ENCODE assay signal across 33 mouse cellular contexts in genomic region chr10:80453601-80454000, GRCm38 (mm10). TPM values are rescaled to one million over a fixed set of nuclear protein-coding genes. Genes with fewer than 3 reads are reported as not detected.
A peak's percentile ranks its signal among the peaks of the same experiment; 100 is the strongest.
DNase-seq lines count a peak whose midpoint lies in the region; ATAC-seq and TF ChIP-seq lines count a peak whose summit lies in the region.
"Had no signal": no experiment of that assay in that cellular context is flagged by ENCODE, and none has a peak within 500 bp of the region (broad histone marks: within the 10 kb centered on the region; RNA-seq: fewer than 3 reads in every experiment).

No protein-coding gene starts in this region.

- H3K4me3 ChIP-seq in heart, embryonic 10.5 days = no peak overlapping the region
- no peak overlapping the region for H3K4me3 ChIP-seq in hindbrain, embryonic 11.5 days (ENCODE audit: low read depth, low read length)
- H3K4me3 ChIP-seq in hindbrain, postnatal 0 days (ENCODE audit: low read length) = no peak overlapping the region
- no peak overlapping the region for H3K4me3 ChIP-seq in liver, embryonic 14.5 days (ENCODE audit: insufficient read depth in 1 of 2, low read depth in 2 of 2, low read length in 2 of 2)
- H3K4me3 ChIP-seq: embryonic facial prominence, embryonic 10.5 days; embryonic facial prominence, embryonic 15.5 days; forebrain, embryonic 15.5 days; heart, adult 2 months; hindbrain, embryonic 12.5 days; kidney, embryonic 15.5 days; layer of hippocampus, adult 2 months; left cerebral cortex, adult 2 months; megakaryocyte, embryonic 14.5 days had no signal

- peak overlapping the region; percentile 57; the same call in 1 of the 2 replicates for H3K27ac ChIP-seq in heart, embryonic 10.5 days
- 0 out of 2 replicates have a peak overlapping the region, but pooled peaks have one; percentile 10 for H3K27ac ChIP-seq in hindbrain, embryonic 11.5 days (ENCODE audit: low read depth, low read length)
- no peak overlapping the region for H3K27ac ChIP-seq in hindbrain, postnatal 0 days
- no peak overlapping the region for H3K27ac ChIP-seq in liver, embryonic 14.5 days
- H3K27ac ChIP-seq: embryonic facial prominence, embryonic 10.5 days; embryonic facial prominence, embryonic 15.5 days; forebrain, embryonic 15.5 days; heart, adult 2 months; hindbrain, embryonic 12.5 days; kidney, embryonic 15.5 days; layer of hippocampus, adult 2 months; left cerebral cortex, adult 2 months had no signal

- WGBS in heart, embryonic 10.5 days = 38% methylated on average over 10 of the region's 10 CpGs
- WGBS in hindbrain, embryonic 11.5 days = 63% methylated on average over 10 of the region's 10 CpGs
- 63% methylated on average over 10 of the region's 10 CpGs for WGBS in hindbrain, postnatal 0 days
- 45% methylated on average over 10 of the region's 10 CpGs for WGBS in liver, embryonic 14.5 days (ENCODE audit: insufficient replicate concordance)

- TF ChIP-seq EP300 in liver, embryonic 14.5 days (IDR thresholded peaks at IDR 0.05; ENCODE audit: low read depth) = no peak

- no peaks in the 10 kb centered on the region for H3K36me3 ChIP-seq in heart, embryonic 10.5 days
- H3K36me3 ChIP-seq in hindbrain, embryonic 11.5 days (ENCODE audit: control insufficient read depth, insufficient read depth, low read length) = no peaks in the 10 kb centered on the region
- H3K36me3 ChIP-seq in hindbrain, postnatal 0 days (ENCODE audit: insufficient read depth, low read length) = no peaks in the 10 kb centered on the region
- no peaks in the 10 kb centered on the region for H3K36me3 ChIP-seq in liver, embryonic 14.5 days (replicated peaks; ENCODE audit: control insufficient read depth, insufficient read depth, low read depth)
- H3K36me3 ChIP-seq: embryonic facial prominence, embryonic 10.5 days; embryonic facial prominence, embryonic 15.5 days; forebrain, embryonic 15.5 days; G1E; hindbrain, embryonic 12.5 days; kidney, embryonic 15.5 days had no signal

- peak; percentile 89 for DNase-seq in heart, embryonic 10.5 days (ENCODE audit: low spot score)
- DNase-seq in heart, adult 18-20 months = no peak
- DNase-seq in hindbrain, embryonic 11.5 days (ENCODE audit: low spot score) = no peak
- no peak for DNase-seq in hindbrain, postnatal 0 days (ENCODE audit: low spot score)
- no peak for DNase-seq in liver, embryonic 14.5 days (ENCODE audit: low read depth in 3 of 3, low spot score in 3 of 3)
- no peak for DNase-seq in thymus, postnatal 10 days (ENCODE audit: low spot score in 2 of 2)
- DNase-seq: adrenal gland, postnatal 10 days; cerebellum, adult 8-10 months; cerebellum, postnatal 25 days; gastrocnemius, postnatal 36 days; heart, adult 2 months; kidney, adult 11 months; kidney, postnatal 36 days; lung, adult 18-20 months; lung, postnatal 4 days; midbrain, embryonic 14.5 days; thymus, postnatal 36 days had no signal

- H3K27me3 ChIP-seq in heart, embryonic 10.5 days (ENCODE audit: insufficient read depth, poor library complexity, severe bottlenecking) = peaks cover 29% of the 10 kb centered on the region; the same call in 1 of the 2 replicates
- H3K27me3 ChIP-seq in hindbrain, embryonic 11.5 days (ENCODE audit: control insufficient read depth, insufficient read depth, low read length) = no peaks in the 10 kb centered on the region; the same call in 1 of the 2 replicates
- no peaks in the 10 kb centered on the region for H3K27me3 ChIP-seq in hindbrain, postnatal 0 days (ENCODE audit: insufficient read depth, low read length)
- no peaks in the 10 kb centered on the region; the same call in 1 of the 2 replicates for H3K27me3 ChIP-seq in liver, embryonic 14.5 days (ENCODE audit: control insufficient read depth, insufficient read depth, low read length)

- ATAC-seq in hindbrain, embryonic 11.5 days (ENCODE audit: low FRiP score) = no peak
- ATAC-seq in hindbrain, postnatal 0 days = no peak
- peak; percentile 26; the same call in 1 of the 2 replicates for ATAC-seq in erythroblast, adult 5-6 weeks (replicated peaks; ENCODE audit: low FRiP score, poor library complexity, severe bottlenecking)
- ATAC-seq in liver, embryonic 14.5 days (ENCODE audit: insufficient read depth) = peak; percentile 57; the same call in 1 of the 2 replicates
- ATAC-seq: forebrain, embryonic 15.5 days; lung, postnatal 0 days had no signal

- no peak overlapping the region for H3K9ac ChIP-seq in hindbrain, embryonic 11.5 days (ENCODE audit: low read depth, low read length)
- no peak overlapping the region for H3K9ac ChIP-seq in hindbrain, postnatal 0 days (replicated peaks; ENCODE audit: low read length)
- no peak overlapping the region for H3K9ac ChIP-seq in liver, embryonic 14.5 days (replicated peaks)
- H3K9ac ChIP-seq: embryonic facial prominence, embryonic 15.5 days; forebrain, embryonic 15.5 days; hindbrain, embryonic 12.5 days; kidney, embryonic 15.5 days had no signal

- H3K4me1 ChIP-seq in heart, embryonic 10.5 days = peaks cover 33% of the 10 kb centered on the region
- H3K4me1 ChIP-seq in hindbrain, embryonic 11.5 days (replicated peaks; ENCODE audit: control insufficient read depth, insufficient read depth, low read length) = no peaks in the 10 kb centered on the region
- no peaks in the 10 kb centered on the region; the same call in 1 of the 2 replicates for H3K4me1 ChIP-seq in hindbrain, postnatal 0 days (ENCODE audit: insufficient read depth, low read length)
- peaks cover 6 to 7% of the 10 kb centered on the region in 2 experiments for H3K4me1 ChIP-seq in liver, embryonic 14.5 days (replicated peaks; ENCODE audit: control insufficient read depth in 2 of 2, insufficient read depth in 2 of 2, low read length in 1 of 2)
- H3K4me1 ChIP-seq: forebrain, embryonic 15.5 days; hindbrain, embryonic 12.5 days had no signal

- no peaks in the 10 kb centered on the region for H3K9me3 ChIP-seq in heart, embryonic 10.5 days
- no peaks in the 10 kb centered on the region for H3K9me3 ChIP-seq in hindbrain, embryonic 11.5 days (ENCODE audit: control insufficient read depth, low read length)
- H3K9me3 ChIP-seq in hindbrain, postnatal 0 days (ENCODE audit: low read length) = no peaks in the 10 kb centered on the region
- no peaks in the 10 kb centered on the region for H3K9me3 ChIP-seq in liver, embryonic 14.5 days (ENCODE audit: control insufficient read depth, low read length)
- H3K9me3 ChIP-seq: embryonic facial prominence, embryonic 10.5 days; embryonic facial prominence, embryonic 15.5 days; forebrain, embryonic 15.5 days; G1E; hindbrain, embryonic 12.5 days; kidney, embryonic 15.5 days had no signal

- no peak overlapping the region for H3K4me2 ChIP-seq in hindbrain, embryonic 11.5 days (replicated peaks; ENCODE audit: low read depth, low read length)
- no peak overlapping the region for H3K4me2 ChIP-seq in hindbrain, postnatal 0 days (ENCODE audit: low read depth, low read length)
- H3K4me2 ChIP-seq in liver, embryonic 14.5 days (ENCODE audit: low read depth) = no peak overlapping the region
- H3K4me2 ChIP-seq: embryonic facial prominence, embryonic 15.5 days; forebrain, embryonic 15.5 days; hindbrain, embryonic 12.5 days; kidney, embryonic 15.5 days had no signal

- no peak for TF ChIP-seq CTCF in hindbrain, postnatal 0 days (IDR thresholded peaks at IDR 0.05; ENCODE audit: low read depth)
- TF ChIP-seq CTCF in liver, embryonic 14.5 days (IDR thresholded peaks at IDR 0.05; ENCODE audit: low read depth) = no peak

RNA-seq across cellular contexts. Expression of gene Tcf3, which starts 20.2 kb away (rescaled TPM):
- polyA plus RNA-seq in heart, embryonic 10.5 days (2016; fragmentation: Nextera tagmentation; extraction: Ambion mirVana) = 80.6 and 140 TPM in 2 replicates
- total RNA-seq in heart, adult 18-20 months (2021) = 10 to 100 TPM; 15.6 to 17.3 TPM
- polyA plus RNA-seq in hindbrain, embryonic 11.5 days (2014; fragmentation: Nextera tagmentation; extraction: Ambion mirVana) = 110 and 130 TPM in 2 replicates
- 132 TPM in 2 replicates for total RNA-seq in hindbrain, postnatal 0 days (2014; rRNA removed)
- polyA plus RNA-seq in hindbrain, postnatal 0 days (2015; fragmentation: Nextera tagmentation; extraction: Ambion mirVana) = 36.2 and 36.4 TPM in 2 replicates
- total RNA-seq in erythroblast, adult 5-6 weeks (2015; ENCODE audit: low replicate concordance) = 30.7 and 31.1 TPM in 2 replicates
- total RNA-seq in erythroblast, adult 5-6 weeks (2017; ENCODE audit: low replicate concordance) = 27.9 and 39.6 TPM in 2 replicates
- 54.7 and 74.7 TPM in 2 replicates for polyA plus RNA-seq in liver, embryonic 14.5 days (2012; rRNA removed)
- 41.9 and 55.4 TPM in 2 replicates for polyA plus RNA-seq in liver, embryonic 14.5 days (2014; fragmentation: Nextera tagmentation; extraction: Ambion mirVana)

RNA-seq across cellular contexts. Expression of gene Onecut3, which starts 41.0 kb away (rescaled TPM):
- 0.44 TPM in 1 of 2 replicates, not detected in the other for polyA plus RNA-seq in heart, embryonic 10.5 days (2016; fragmentation: Nextera tagmentation; extraction: Ambion mirVana)
- total RNA-seq in heart, adult 18-20 months (2021) = under 1 TPM in 1 of 2 experiments, not detected in 1; 0.05 TPM
- 2.1 and 3.5 TPM in 2 replicates for polyA plus RNA-seq in hindbrain, embryonic 11.5 days (2014; fragmentation: Nextera tagmentation; extraction: Ambion mirVana)
- total RNA-seq in hindbrain, postnatal 0 days (2014; rRNA removed) = 2.5 and 5.0 TPM in 2 replicates
- 0.57 and 0.74 TPM in 2 replicates for polyA plus RNA-seq in hindbrain, postnatal 0 days (2015; fragmentation: Nextera tagmentation; extraction: Ambion mirVana)
- total RNA-seq in erythroblast, adult 5-6 weeks (2015; ENCODE audit: low replicate concordance) = not detected in 2 replicates
- not detected in 2 replicates for total RNA-seq in erythroblast, adult 5-6 weeks (2017; ENCODE audit: low replicate concordance)
- polyA plus RNA-seq in liver, embryonic 14.5 days (2012; rRNA removed) = 0.02 TPM in 2 replicates
- polyA plus RNA-seq in liver, embryonic 14.5 days (2014; fragmentation: Nextera tagmentation; extraction: Ambion mirVana) = not detected in 2 replicates
- total RNA-seq: adrenal gland, postnatal 10 days; gastrocnemius, adult 18-20 months; gastrocnemius, postnatal 36 days; layer of hippocampus, adult 2 months; layer of hippocampus, postnatal 14 days; left cerebral cortex, adult 2 months; left cerebral cortex, postnatal 25 days; monocyte, adult 5-6 weeks had no signal
- polyA plus RNA-seq: embryonic facial prominence, embryonic 15.5 days; G1E; heart, embryonic 16.5 days; kidney, embryonic 15.5 days; lung, postnatal 0 days had no signal

RNA-seq across cellular contexts. Expression of gene Uqcr11, which starts 47.0 kb away (rescaled TPM):
- polyA plus RNA-seq in heart, embryonic 10.5 days (2016; fragmentation: Nextera tagmentation; extraction: Ambion mirVana) = 973 and 1,195 TPM in 2 replicates
- 1,000 to 10,000 TPM; 1,809 to 1,881 TPM for total RNA-seq in heart, adult 18-20 months (2021)
- polyA plus RNA-seq in hindbrain, embryonic 11.5 days (2014; fragmentation: Nextera tagmentation; extraction: Ambion mirVana) = 466 and 480 TPM in 2 replicates
- total RNA-seq in hindbrain, postnatal 0 days (2014; rRNA removed) = 369 and 391 TPM in 2 replicates
- polyA plus RNA-seq in hindbrain, postnatal 0 days (2015; fragmentation: Nextera tagmentation; extraction: Ambion mirVana) = 897 and 981 TPM in 2 replicates
- total RNA-seq in erythroblast, adult 5-6 weeks (2015; ENCODE audit: low replicate concordance) = 38.2 and 42.4 TPM in 2 replicates
- total RNA-seq in erythroblast, adult 5-6 weeks (2017; ENCODE audit: low replicate concordance) = 56.0 and 60.8 TPM in 2 replicates
- 359 and 571 TPM in 2 replicates for polyA plus RNA-seq in liver, embryonic 14.5 days (2012; rRNA removed)
- 729 and 738 TPM in 2 replicates for polyA plus RNA-seq in liver, embryonic 14.5 days (2014; fragmentation: Nextera tagmentation; extraction: Ambion mirVana)

RNA-seq across cellular contexts. Expression of gene Mbd3, which starts 54.3 kb away (rescaled TPM):
- 237 and 315 TPM in 2 replicates for polyA plus RNA-seq in heart, embryonic 10.5 days (2016; fragmentation: Nextera tagmentation; extraction: Ambion mirVana)
- 10 to 100 TPM; 93.3 to 97.7 TPM for total RNA-seq in heart, adult 18-20 months (2021)
- polyA plus RNA-seq in hindbrain, embryonic 11.5 days (2014; fragmentation: Nextera tagmentation; extraction: Ambion mirVana) = 227 and 240 TPM in 2 replicates
- total RNA-seq in hindbrain, postnatal 0 days (2014; rRNA removed) = 48.2 and 50.4 TPM in 2 replicates
- polyA plus RNA-seq in hindbrain, postnatal 0 days (2015; fragmentation: Nextera tagmentation; extraction: Ambion mirVana) = 166 and 175 TPM in 2 replicates
- 11.9 and 38.4 TPM in 2 replicates for total RNA-seq in erythroblast, adult 5-6 weeks (2015; ENCODE audit: low replicate concordance)
- 10.5 and 21.3 TPM in 2 replicates for total RNA-seq in erythroblast, adult 5-6 weeks (2017; ENCODE audit: low replicate concordance)
- polyA plus RNA-seq in liver, embryonic 14.5 days (2012; rRNA removed) = 66.7 and 79.5 TPM in 2 replicates
- polyA plus RNA-seq in liver, embryonic 14.5 days (2014; fragmentation: Nextera tagmentation; extraction: Ambion mirVana) = 43.7 and 44.3 TPM in 2 replicates

Comparison
In these comparisons a context has a peak if more than half of its experiments do, and no peak if none do; other contexts are left out.
1. H3K27ac ChIP-seq: peak in heart, embryonic 10.5 days (single experiment) and hindbrain, embryonic 11.5 days (single experiment); none in hindbrain, postnatal 0 days (single experiment) and liver, embryonic 14.5 days (single experiment).
2. ATAC-seq: peak in erythroblast, adult 5-6 weeks (single experiment) and liver, embryonic 14.5 days (single experiment); none in hindbrain, embryonic 11.5 days (single experiment) and hindbrain, postnatal 0 days (single experiment).